Comparison of ENCODE assay signal across 22 mouse cellular contexts in genomic region chr3:102154107-102154506, GRCm38 (mm10). TPM values are rescaled to one million over a fixed set of nuclear protein-coding genes. Genes with fewer than 3 reads are reported as not detected.
DNase-seq lines count a peak whose midpoint lies in the region; ATAC-seq and TF ChIP-seq lines count a peak whose summit lies in the region.
"Had no signal": no experiment of that assay in that cellular context is flagged by ENCODE, and none has a peak within 500 bp of the region (broad histone marks: within the 10 kb centered on the region; RNA-seq: fewer than 3 reads in every experiment).

No protein-coding gene starts in this region.

- ATAC-seq in forebrain, embryonic 14.5 days, result no peak
- ATAC-seq in lung, embryonic 15.5 days (ENCODE audit: borderline replicate concordance, extremely low read depth, low FRiP score, low TSS enrichment), result no peak
- peak; percentile 66 for ATAC-seq in kidney, postnatal 0 days (replicated peaks; ENCODE audit: low FRiP score, low read depth)
- no peak; the same call in 1 of the 2 replicates for ATAC-seq in stomach, postnatal 0 days (ENCODE audit: low FRiP score, low TSS enrichment)
- ATAC-seq: intestine, postnatal 0 days; midbrain, embryonic 16.5 days had no signal

- DNase-seq in forebrain, embryonic 10.5 days (ENCODE audit: extremely low spot score, low spot score), result no peak
- DNase-seq in forebrain, embryonic 14.5 days (ENCODE audit: low spot score), result no peak
- no peak for DNase-seq in lung, postnatal 25 days (ENCODE audit: low spot score)
- no peak for DNase-seq in kidney, postnatal 0 days (ENCODE audit: low spot score)
- DNase-seq in stomach, postnatal 0 days (ENCODE audit: low spot score), result peak; percentile 32
- DNase-seq in left cerebral cortex, postnatal 14 days (ENCODE audit: low spot score in 2 of 2), result no peak
- no peak for DNase-seq in gastrocnemius, postnatal 14 days
- DNase-seq: adrenal gland, postnatal 36 days; cerebellum, adult 11 months; cerebellum, postnatal 10 days; layer of hippocampus, postnatal 36 days; lung, embryonic 14.5 days; lung, postnatal 4 days had no signal

- intact Hi-C loops in left cerebral cortex, postnatal 14 days (cut with DNase I), result no loop called here
- intact Hi-C loops in gastrocnemius, postnatal 14 days (cut with DNase I; ENCODE audit: low total_unique reads), result no loop called here

- no peak overlapping the region for H3K9ac ChIP-seq in forebrain, embryonic 14.5 days (ENCODE audit: low read length)
- H3K9ac ChIP-seq in lung, embryonic 15.5 days, result no peak overlapping the region
- no peak overlapping the region for H3K9ac ChIP-seq in kidney, postnatal 0 days (ENCODE audit: low read depth, low read length)
- H3K9ac ChIP-seq in stomach, postnatal 0 days (ENCODE audit: low read length), result no peak overlapping the region
- H3K9ac ChIP-seq: hindbrain, embryonic 15.5 days; limb, embryonic 13.5 days; liver, embryonic 14.5 days; lung, embryonic 14.5 days had no signal

- H3K27me3 ChIP-seq in forebrain, embryonic 10.5 days (ENCODE audit: poor library complexity, severe bottlenecking), result peaks cover 29% of the 10 kb centered on the region
- no peaks in the 10 kb centered on the region for H3K27me3 ChIP-seq in forebrain, embryonic 14.5 days (replicated peaks; ENCODE audit: control insufficient read depth, insufficient read depth, low read length)
- no peaks in the 10 kb centered on the region; the same call in 1 of the 2 replicates for H3K27me3 ChIP-seq in lung, embryonic 15.5 days
- H3K27me3 ChIP-seq in kidney, postnatal 0 days (ENCODE audit: insufficient read depth, low read length), result no peaks in the 10 kb centered on the region
- no peaks in the 10 kb centered on the region for H3K27me3 ChIP-seq in stomach, postnatal 0 days (ENCODE audit: control insufficient read depth, insufficient read depth, low read length)
- H3K27me3 ChIP-seq: hindbrain, embryonic 15.5 days; limb, embryonic 13.5 days had no signal

- peaks cover 43% of the 10 kb centered on the region for H3K4me1 ChIP-seq in forebrain, embryonic 10.5 days
- H3K4me1 ChIP-seq in forebrain, embryonic 14.5 days (ENCODE audit: control insufficient read depth, insufficient read depth, low read length), result 0 out of 2 replicates have a peak, but pooled peaks cover 2% of the 10 kb centered on the region
- H3K4me1 ChIP-seq in lung, embryonic 15.5 days, result peaks cover 16% of the 10 kb centered on the region
- H3K4me1 ChIP-seq in kidney, postnatal 0 days (replicated peaks; ENCODE audit: insufficient read depth, low read length), result peaks cover 17% of the 10 kb centered on the region
- peaks cover 9% of the 10 kb centered on the region for H3K4me1 ChIP-seq in stomach, postnatal 0 days (replicated peaks; ENCODE audit: control insufficient read depth, insufficient read depth)
- H3K4me1 ChIP-seq: hindbrain, embryonic 15.5 days had no signal

- WGBS in forebrain, embryonic 10.5 days, result 88% methylated on average over 7 of the region's 7 CpGs
- 83% methylated on average over 7 of the region's 7 CpGs for WGBS in forebrain, embryonic 14.5 days
- WGBS in lung, embryonic 15.5 days, result 79% methylated on average over 7 of the region's 7 CpGs
- WGBS in kidney, postnatal 0 days, result 69% methylated on average over 7 of the region's 7 CpGs
- WGBS in stomach, postnatal 0 days, result 67% methylated on average over 7 of the region's 7 CpGs

- H3K4me3 ChIP-seq in forebrain, embryonic 10.5 days, result no peak overlapping the region
- H3K4me3 ChIP-seq in forebrain, embryonic 14.5 days (ENCODE audit: low read depth, low read length), result no peak overlapping the region
- H3K4me3 ChIP-seq in lung, embryonic 15.5 days, result no peak overlapping the region
- no peak overlapping the region for H3K4me3 ChIP-seq in kidney, postnatal 0 days (replicated peaks; ENCODE audit: low read depth, low read length)
- H3K4me3 ChIP-seq in stomach, postnatal 0 days (ENCODE audit: low read depth, low read length), result no peak overlapping the region
- H3K4me3 ChIP-seq: embryonic facial prominence, embryonic 10.5 days; hindbrain, embryonic 15.5 days; limb, embryonic 13.5 days; midbrain, embryonic 10.5 days had no signal

- TF ChIP-seq EP300 in stomach, postnatal 0 days (optimal IDR thresholded peaks at IDR 0.05), result no peak

- TF ChIP-seq CTCF in kidney, postnatal 0 days (IDR thresholded peaks at IDR 0.05; ENCODE audit: low read depth), result no peak
- no peak for TF ChIP-seq CTCF in stomach, postnatal 0 days (IDR thresholded peaks at IDR 0.05; ENCODE audit: low read depth)

- H3K9me3 ChIP-seq in forebrain, embryonic 10.5 days, result no peaks in the 10 kb centered on the region
- no peaks in the 10 kb centered on the region for H3K9me3 ChIP-seq in forebrain, embryonic 14.5 days (replicated peaks; ENCODE audit: control insufficient read depth, low read length)
- H3K9me3 ChIP-seq in lung, embryonic 15.5 days, result no peaks in the 10 kb centered on the region
- no peaks in the 10 kb centered on the region for H3K9me3 ChIP-seq in kidney, postnatal 0 days (replicated peaks; ENCODE audit: low read length)
- no peaks in the 10 kb centered on the region for H3K9me3 ChIP-seq in stomach, postnatal 0 days (ENCODE audit: control insufficient read depth, low read length)
- H3K9me3 ChIP-seq: embryonic facial prominence, embryonic 10.5 days; hindbrain, embryonic 15.5 days; limb, embryonic 13.5 days; midbrain, embryonic 10.5 days had no signal

- peak overlapping the region; percentile 44 for H3K27ac ChIP-seq in forebrain, embryonic 10.5 days
- H3K27ac ChIP-seq in forebrain, embryonic 14.5 days (ENCODE audit: low read depth, low read length), result no peak overlapping the region
- 0 out of 2 replicates have a peak overlapping the region, but pooled peaks have one; percentile 6 for H3K27ac ChIP-seq in lung, embryonic 15.5 days
- 0 out of 2 replicates have a peak overlapping the region, but pooled peaks have one; percentile 27 for H3K27ac ChIP-seq in kidney, postnatal 0 days
- H3K27ac ChIP-seq in stomach, postnatal 0 days (replicated peaks), result peak overlapping the region; percentile 49; the same call in 1 of the 2 replicates
- H3K27ac ChIP-seq: embryonic facial prominence, embryonic 10.5 days; hindbrain, embryonic 15.5 days; limb, embryonic 13.5 days; liver, embryonic 14.5 days; midbrain, embryonic 10.5 days had no signal

- H3K4me2 ChIP-seq in forebrain, embryonic 14.5 days (ENCODE audit: low read length), result no peak overlapping the region
- no peak overlapping the region for H3K4me2 ChIP-seq in lung, embryonic 15.5 days
- H3K4me2 ChIP-seq in kidney, postnatal 0 days (ENCODE audit: low read length), result no peak overlapping the region
- H3K4me2 ChIP-seq in stomach, postnatal 0 days (replicated peaks; ENCODE audit: low read depth), result no peak overlapping the region
- H3K4me2 ChIP-seq: hindbrain, embryonic 15.5 days; limb, embryonic 13.5 days; lung, embryonic 14.5 days had no signal

- H3K36me3 ChIP-seq in forebrain, embryonic 10.5 days (replicated peaks), result peaks cover 20% of the 10 kb centered on the region
- no peaks in the 10 kb centered on the region for H3K36me3 ChIP-seq in forebrain, embryonic 14.5 days (ENCODE audit: control insufficient read depth, insufficient read depth, low read length)
- H3K36me3 ChIP-seq in lung, embryonic 15.5 days, result peaks cover 6% of the 10 kb centered on the region; the same call in 1 of the 2 replicates
- H3K36me3 ChIP-seq in kidney, postnatal 0 days (ENCODE audit: insufficient read depth, low read length), result no peaks in the 10 kb centered on the region; the same call in 1 of the 2 replicates
- H3K36me3 ChIP-seq in stomach, postnatal 0 days (ENCODE audit: control insufficient read depth, insufficient read depth, low read length), result peaks cover 3% of the 10 kb centered on the region
- H3K36me3 ChIP-seq: hindbrain, embryonic 15.5 days had no signal

RNA-seq across cellular contexts. Expression of gene Vangl1, which starts 50.4 kb away (rescaled TPM):
- polyA plus RNA-seq in forebrain, embryonic 10.5 days (2016; fragmentation: Nextera tagmentation; extraction: Ambion mirVana), result 9.5 and 11.0 TPM in 2 replicates
- 4.6 and 6.2 TPM in 2 replicates for polyA plus RNA-seq in forebrain, embryonic 14.5 days (2014; fragmentation: Nextera tagmentation; extraction: Ambion mirVana)
- 21.4 and 21.7 TPM in 2 replicates for polyA plus RNA-seq in lung, embryonic 15.5 days (2015; fragmentation: Nextera tagmentation; extraction: Ambion mirVana)
- 12.8 and 13.8 TPM in 2 replicates for polyA plus RNA-seq in kidney, postnatal 0 days (2015; fragmentation: Nextera tagmentation; extraction: Ambion mirVana)
- polyA plus RNA-seq in stomach, postnatal 0 days (2015; fragmentation: Nextera tagmentation; extraction: Ambion mirVana), result 14.1 and 15.3 TPM in 2 replicates
- 1 to 10 TPM; 5.3 to 6.6 TPM for total RNA-seq in left cerebral cortex, postnatal 14 days (2021)
- 10 to 100 TPM in 1 of 2 experiments, 1 to 10 TPM in 1; 8.8 to 10.6 TPM for total RNA-seq in gastrocnemius, postnatal 14 days (2021)
- total RNA-seq: neutrophil, adult 5-6 weeks had no signal
